Mouse (Mus musculus) embryonic facial prominence, embryonic 10.5 days (tissue): ENCODE measurements at regions not wholly inside any gene's neighbourhood (a gene's known extent, or its start where the extent isn't known, plus 50 kb on each side); places are given as distances from the start of the nearest gene placed in this dataset.
"Not testable (repeated sequence)": the region's sequence is repeated elsewhere in the genome, so short reads cannot be mapped to it uniquely, and the experiment has no call there.

ENCODE experiments used
- DNase-seq: peaks from one replicate; pipeline ENCODE4 v3.0.0-alpha.2; 2017; ENCODE audit warnings: low spot score
- H3K27ac ChIP-seq: fragments of 300-500 bp; sonication (generic); replicated peaks from 2 replicates; pipeline ENCODE4 v1.5.1; 2016; ENCODE audit warnings: mild to moderate bottlenecking
- H3K27me3 ChIP-seq: fragments of 300-500 bp; sonication (generic); replicated peaks from 2 replicates; pipeline ENCODE4 v1.6.1; 2016; ENCODE audit warnings: low read depth, mild to moderate bottlenecking; ENCODE audit not compliant: poor library complexity, severe bottlenecking
- H3K36me3 ChIP-seq: fragments of 300-500 bp; sonication (generic); replicated peaks from 2 replicates; pipeline ENCODE4 v1.6.1; 2016; ENCODE audit warnings: mild to moderate bottlenecking, moderate library complexity
- H3K4me1 ChIP-seq: fragments of 300-500 bp; sonication (generic); 2 replicates; pipeline ENCODE4 v1.6.1; 2016
- H3K4me3 ChIP-seq: fragments of 300-500 bp; sonication (generic); 2 replicates; pipeline ENCODE4 v1.5.1; 2016; ENCODE audit warnings: mild to moderate bottlenecking, moderate library complexity
- H3K9me3 ChIP-seq: fragments of 300-500 bp; sonication (generic); 2 replicates; pipeline ENCODE4 v1.6.1; 2016; ENCODE audit warnings: mild to moderate bottlenecking
- WGBS: fragments of 180-500 bp; shearing (Covaris S2); methylation state at CpG from one replicate; pipeline ENCODE4 v1.1.7; 2016; 5-methylcytosine and 5-hydroxymethylcytosine counted together

DNA sequence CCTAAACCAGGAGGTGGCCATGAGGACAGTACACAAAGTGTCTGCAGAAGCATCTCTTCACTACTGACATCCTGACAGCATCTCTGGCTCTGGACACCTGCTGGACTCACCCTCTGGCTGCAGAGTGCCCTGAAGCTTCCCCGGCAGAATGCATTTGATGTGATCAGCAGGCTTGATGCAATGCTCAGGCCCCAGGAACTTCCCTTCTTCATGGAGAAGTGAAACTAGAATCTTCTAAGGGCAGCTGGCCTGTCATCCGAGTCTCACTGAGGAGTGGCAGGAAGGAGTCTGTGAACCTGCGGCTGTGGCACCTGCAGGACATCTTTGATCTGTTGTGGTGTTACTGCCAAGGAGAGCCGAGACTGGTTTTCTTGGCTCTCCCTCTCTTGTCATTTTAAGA, 116.2 kb downstream of the Nucb2 start:
- WGBS, result 85% methylated on average over 4 of the region's 4 CpGs
- no peaks in the 10 kb centered on the region for H3K27me3 ChIP-seq
- DNase-seq, result no peak
- H3K4me3 ChIP-seq, result no peak overlapping the region
- no peaks in the 10 kb centered on the region for H3K4me1 ChIP-seq
- H3K9me3 ChIP-seq, result no peaks in the 10 kb centered on the region
- no peak overlapping the region for H3K27ac ChIP-seq
- H3K36me3 ChIP-seq, result no peaks in the 10 kb centered on the region

DNA sequence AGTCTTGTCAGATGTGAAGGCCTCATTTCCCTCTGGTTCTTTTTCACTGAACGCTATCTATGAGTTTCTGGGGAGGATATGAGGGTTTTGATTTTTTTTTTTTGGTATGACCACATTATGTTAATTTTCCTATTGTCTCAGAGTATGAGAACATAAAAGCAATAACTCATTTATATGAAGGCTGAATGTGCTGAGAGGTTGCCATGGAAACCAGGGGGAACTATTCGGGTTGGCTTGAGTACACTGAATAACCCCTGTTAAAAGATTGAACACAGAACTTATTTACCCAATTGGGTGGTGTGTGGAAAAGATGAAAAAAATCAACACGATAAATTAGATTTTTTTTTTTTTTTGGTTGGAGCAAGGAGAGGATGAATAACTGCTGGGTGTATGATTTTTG, 129.0 kb downstream of the Nucb2 start:
- no peak for DNase-seq
- H3K27me3 ChIP-seq, result no peaks in the 10 kb centered on the region
- no peaks in the 10 kb centered on the region for H3K9me3 ChIP-seq
- no peaks in the 10 kb centered on the region for H3K4me1 ChIP-seq
- H3K4me3 ChIP-seq, result no peak overlapping the region
- H3K36me3 ChIP-seq, result no peaks in the 10 kb centered on the region
- no peak overlapping the region for H3K27ac ChIP-seq
- WGBS, result 90% methylated on average over 3 of the region's 3 CpGs

DNA sequence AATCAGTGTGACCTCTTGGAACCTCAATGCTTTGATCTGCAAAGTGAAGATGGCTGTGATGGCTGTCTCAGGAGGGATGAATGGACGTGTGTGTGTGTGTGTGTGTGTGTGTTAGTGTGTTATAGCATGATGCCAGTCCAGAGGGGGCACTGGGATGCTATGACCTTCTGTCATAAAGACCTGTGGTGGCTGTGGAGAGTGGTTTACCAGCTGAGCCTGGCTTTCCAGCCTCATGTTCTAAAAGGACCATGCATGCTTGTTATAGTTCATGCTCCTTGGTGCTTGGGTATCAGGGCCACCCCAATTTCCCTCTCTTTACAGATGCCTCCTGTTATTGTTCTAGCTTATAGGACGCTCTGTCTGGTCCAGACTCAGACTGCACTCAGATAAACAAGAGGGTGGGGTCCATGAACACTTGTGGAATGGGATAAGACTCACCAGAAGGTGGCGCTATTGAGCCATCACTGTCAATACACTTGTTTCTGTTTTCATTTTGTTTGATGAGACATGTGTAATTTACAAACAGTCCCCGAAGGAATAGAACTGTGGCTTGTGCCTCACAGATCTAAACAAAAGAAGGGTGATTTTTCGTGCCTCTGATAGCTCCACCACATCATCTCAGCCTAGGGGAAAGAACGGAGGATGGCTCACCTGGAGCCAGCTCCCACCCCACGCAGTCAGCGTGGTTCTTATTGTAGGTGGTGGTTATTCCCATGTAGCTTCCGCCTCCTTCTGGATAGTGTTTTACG, 140.9 kb downstream of the Nucb2 start:
- Histone ChIP-seq H3K27me3 (no peaks in the 10 kb centered on the region), H3K27ac (no peak overlapping the region), H3K4me1 (no peaks in the 10 kb centered on the region), H3K4me3 (no peak overlapping the region), H3K9me3 (no peaks in the 10 kb centered on the region), H3K36me3 (no peaks in the 10 kb centered on the region)
- WGBS, result 56% methylated on average over 10 of the region's 10 CpGs
- DNase-seq, result peak; percentile 65

DNA sequence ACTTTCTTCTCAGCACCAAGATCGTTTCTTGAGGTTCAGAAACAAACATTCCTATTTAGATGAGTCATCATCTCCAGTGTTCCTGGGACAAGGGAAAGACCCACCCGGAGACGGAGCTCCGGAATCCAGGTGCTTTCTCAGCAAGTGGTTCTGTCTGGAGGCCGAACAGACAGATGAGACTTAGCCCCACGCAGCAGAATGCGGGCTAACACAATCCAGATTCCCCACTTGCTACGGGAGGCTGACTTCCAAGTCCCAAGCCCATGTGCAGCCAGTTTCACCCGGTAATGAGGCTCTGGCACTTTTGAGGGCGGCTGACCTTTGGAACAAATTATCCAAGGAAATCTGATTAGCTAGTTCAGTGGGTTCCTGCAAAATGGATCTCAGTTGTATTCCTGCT, 150.3 kb downstream of the Nucb2 start:
- Histone ChIP-seq H3K27me3 (no peaks in the 10 kb centered on the region), H3K36me3 (no peaks in the 10 kb centered on the region), H3K4me1 (peaks cover 15% of the 10 kb centered on the region), H3K9me3 (no peaks in the 10 kb centered on the region), H3K27ac (no peak overlapping the region), H3K4me3 (no peak overlapping the region)
- 38% methylated on average over 10 of the region's 10 CpGs for WGBS
- peak; percentile 70 for DNase-seq

DNA sequence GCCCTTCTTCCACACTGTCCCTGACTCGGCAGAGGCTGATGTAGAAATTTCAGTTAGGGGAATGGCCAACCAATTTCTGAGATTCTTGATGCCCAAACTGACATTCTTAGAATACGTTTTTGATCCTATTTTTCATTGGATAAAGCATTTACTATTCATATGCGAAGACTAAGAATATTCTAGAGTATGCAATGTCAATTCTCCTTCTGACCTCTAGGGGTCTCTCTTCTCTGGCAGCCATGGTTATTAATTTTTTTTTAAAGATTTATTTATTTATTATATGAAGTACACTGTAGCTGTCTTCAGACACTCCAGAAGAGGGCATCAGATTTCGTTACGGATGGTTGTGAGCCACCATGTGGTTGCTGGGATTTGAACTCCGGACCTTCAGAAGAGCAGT, 152.9 kb downstream of the Nucb2 start:
- WGBS, result 89% methylated on average over 6 of the region's 6 CpGs
- not testable (repeated sequence) for H3K4me3 ChIP-seq, H3K36me3 ChIP-seq, H3K9me3 ChIP-seq, DNase-seq, H3K27ac ChIP-seq, H3K27me3 ChIP-seq
- H3K4me1 ChIP-seq, result peaks cover 15% of the 10 kb centered on the region

- no peak overlapping the region for H3K27ac ChIP-seq
- 90% methylated on average over 15 of the region's 15 CpGs for WGBS
- no peak overlapping the region for H3K4me3 ChIP-seq
- no peaks in the 10 kb centered on the region for H3K4me1 ChIP-seq
- DNase-seq, result no peak
- no peaks in the 10 kb centered on the region for H3K36me3 ChIP-seq
- no peaks in the 10 kb centered on the region for H3K9me3 ChIP-seq
- no peaks in the 10 kb centered on the region for H3K27me3 ChIP-seq
Measured at GRCm38 (mm10) chr7:116665581-116665980, 161.4 kb downstream of the Nucb2 start.

DNA sequence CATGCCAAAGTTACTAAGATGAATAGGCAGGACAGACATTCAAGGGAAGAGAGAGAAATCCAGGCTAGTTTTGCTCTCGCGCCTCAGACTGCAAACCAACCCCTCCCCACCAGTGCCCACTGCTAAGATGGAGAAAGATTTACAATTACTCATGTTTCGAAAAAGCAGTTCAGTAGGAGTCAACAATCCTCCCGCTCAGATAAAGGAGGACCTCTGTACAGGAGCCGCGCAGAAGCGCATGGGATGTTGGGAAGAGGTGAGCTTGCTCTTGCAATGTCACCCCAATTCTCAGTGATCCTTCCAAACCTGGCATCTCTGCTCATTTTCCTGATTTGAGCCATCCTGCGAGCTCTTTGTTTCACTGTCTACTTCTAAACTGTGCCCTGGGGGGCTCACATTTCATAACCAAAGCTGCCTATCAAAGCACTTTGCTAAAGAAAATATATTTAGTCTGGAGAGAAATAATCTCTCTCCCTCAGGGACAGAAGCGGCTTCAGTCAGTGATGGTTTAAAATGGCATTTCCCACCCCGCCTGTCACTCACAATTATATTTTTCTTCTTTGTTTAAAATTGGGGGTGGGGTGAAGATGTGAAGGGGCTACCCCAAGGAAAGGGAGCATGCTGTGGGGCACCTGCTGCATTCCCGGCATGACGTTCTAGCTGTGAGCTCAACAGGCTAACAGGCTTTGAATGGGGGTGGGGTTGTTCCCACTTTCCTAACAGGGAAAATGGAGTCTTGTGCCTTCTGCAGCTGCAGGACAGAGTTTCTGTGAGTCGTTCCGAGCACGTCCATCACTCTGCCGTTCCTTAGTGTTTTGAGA, 170.2 kb downstream of the Nucb2 start:
- H3K36me3 ChIP-seq, result no peaks in the 10 kb centered on the region
- WGBS, result 68% methylated on average over 16 of the region's 16 CpGs
- H3K4me1 ChIP-seq, result peaks cover 15% of the 10 kb centered on the region

DNA sequence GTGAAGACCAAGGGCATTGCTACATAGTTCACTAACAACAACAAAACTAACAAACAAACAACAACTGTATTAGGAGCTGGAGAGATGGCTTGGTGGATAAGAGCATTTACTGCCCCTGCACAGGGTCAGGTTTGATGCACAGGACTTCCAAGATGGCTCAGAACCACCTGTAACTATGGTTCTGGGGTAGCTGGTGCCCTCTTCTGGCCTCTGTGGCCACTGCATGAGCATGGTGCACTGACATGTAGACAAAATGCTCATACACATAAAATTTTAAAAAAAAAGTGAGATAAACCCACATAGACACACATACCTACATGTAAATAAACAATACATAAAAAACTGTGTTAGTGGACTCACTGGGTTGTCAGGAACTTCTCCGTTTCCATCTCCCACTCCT, 172.5 kb downstream of the Nucb2 start:
- Histone ChIP-seq H3K36me3 (no peaks in the 10 kb centered on the region), H3K27ac (no peak overlapping the region), H3K4me1 (peaks cover 19% of the 10 kb centered on the region), H3K4me3 (no peak overlapping the region), H3K27me3 (no peaks in the 10 kb centered on the region), H3K9me3 (no peaks in the 10 kb centered on the region)
- no peak for DNase-seq
- 76% methylated on average over 1 of the region's 1 CpGs for WGBS

More for the DNA sequence above, 170.2 kb downstream of the Nucb2 start:
- Histone ChIP-seq H3K27me3 (no peaks in the 10 kb centered on the region), H3K9me3 (no peaks in the 10 kb centered on the region), H3K4me3 (no peak overlapping the region), H3K27ac (no peak overlapping the region)
- peak; percentile 21 for DNase-seq

GRCm38 (mm10) chr7:116679195-116679594, 175.0 kb downstream of the Nucb2 start:
- Histone ChIP-seq H3K36me3 (no peaks in the 10 kb centered on the region), H3K4me1 (peaks cover 16% of the 10 kb centered on the region), H3K4me3 (no peak overlapping the region), H3K27ac (no peak overlapping the region), H3K27me3 (no peaks in the 10 kb centered on the region), H3K9me3 (no peaks in the 10 kb centered on the region)
- WGBS, result 78% methylated on average over 4 of the region's 4 CpGs
- no peak for DNase-seq

GRCm38 (mm10) chr7:116680523-116680922, 176.4 kb downstream of the Nucb2 start:
- 88% methylated on average over 3 of the region's 3 CpGs for WGBS
- H3K4me1 ChIP-seq, result peaks cover 8% of the 10 kb centered on the region; the same call in 1 of the 2 replicates
- no peaks in the 10 kb centered on the region for H3K27me3 ChIP-seq
- H3K4me3 ChIP-seq, result no peak overlapping the region
- H3K27ac ChIP-seq, result no peak overlapping the region
- DNase-seq, result no peak
- H3K36me3 ChIP-seq, result no peaks in the 10 kb centered on the region
- no peaks in the 10 kb centered on the region for H3K9me3 ChIP-seq

DNA sequence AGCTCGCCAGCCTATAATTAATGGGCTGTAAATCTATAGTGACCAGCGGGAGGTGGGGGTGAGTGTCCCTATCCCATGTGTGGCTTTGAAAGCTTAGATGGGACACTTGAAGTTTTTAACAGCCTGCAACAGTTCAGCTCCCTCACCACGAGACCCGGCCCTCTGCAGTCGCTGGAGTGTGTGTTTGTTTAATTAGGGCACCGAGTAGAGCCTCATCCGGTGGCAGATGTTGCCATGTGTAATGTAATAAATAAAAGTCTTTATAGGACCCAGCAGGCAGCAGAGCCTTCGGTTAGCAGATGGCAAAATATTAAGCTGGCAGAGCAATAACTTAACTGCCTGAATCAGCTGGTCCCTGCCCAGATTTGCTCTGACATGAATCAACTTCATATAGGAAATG, 177.1 kb downstream of the Nucb2 start:
- no peaks in the 10 kb centered on the region for H3K36me3 ChIP-seq
- H3K27ac ChIP-seq, result no peak overlapping the region
- H3K27me3 ChIP-seq, result no peaks in the 10 kb centered on the region
- no peak for DNase-seq
- H3K9me3 ChIP-seq, result no peaks in the 10 kb centered on the region
- WGBS, result 67% methylated on average over 8 of the region's 8 CpGs
- 0 out of 2 replicates have a peak, but pooled peaks cover 4% of the 10 kb centered on the region for H3K4me1 ChIP-seq
- no peak overlapping the region for H3K4me3 ChIP-seq

- Histone ChIP-seq H3K27me3 (no peaks in the 10 kb centered on the region), H3K4me3 (no peak overlapping the region), H3K9me3 (no peaks in the 10 kb centered on the region; the same call in 1 of the 2 replicates), H3K27ac (no peak overlapping the region), H3K36me3 (no peaks in the 10 kb centered on the region), H3K4me1 (0 out of 2 replicates have a peak, but pooled peaks cover 5% of the 10 kb centered on the region)
- no peak for DNase-seq
- 84% methylated on average over 2 of the region's 2 CpGs for WGBS
Measured at GRCm38 (mm10) chr7:116700409-116700808, 196.2 kb downstream of the Nucb2 start.
